Mouse (Mus musculus) lung, postnatal 0 days (tissue): ENCODE data around the gene Stpg3.

Source experiments
- CTCF ChIP-seq: IDR thresholded peaks from 2 replicates; pipeline ENCODE4 v1.5.1; 2016; ENCODE audit warnings: antibody characterized with exemption, mild to moderate bottlenecking
- EP300 ChIP-seq: IDR thresholded peaks from 2 replicates; pipeline ENCODE4 v1.6.1; 2016; ENCODE audit warnings: antibody characterized with exemption, mild to moderate bottlenecking, control low read depth

DNA sequence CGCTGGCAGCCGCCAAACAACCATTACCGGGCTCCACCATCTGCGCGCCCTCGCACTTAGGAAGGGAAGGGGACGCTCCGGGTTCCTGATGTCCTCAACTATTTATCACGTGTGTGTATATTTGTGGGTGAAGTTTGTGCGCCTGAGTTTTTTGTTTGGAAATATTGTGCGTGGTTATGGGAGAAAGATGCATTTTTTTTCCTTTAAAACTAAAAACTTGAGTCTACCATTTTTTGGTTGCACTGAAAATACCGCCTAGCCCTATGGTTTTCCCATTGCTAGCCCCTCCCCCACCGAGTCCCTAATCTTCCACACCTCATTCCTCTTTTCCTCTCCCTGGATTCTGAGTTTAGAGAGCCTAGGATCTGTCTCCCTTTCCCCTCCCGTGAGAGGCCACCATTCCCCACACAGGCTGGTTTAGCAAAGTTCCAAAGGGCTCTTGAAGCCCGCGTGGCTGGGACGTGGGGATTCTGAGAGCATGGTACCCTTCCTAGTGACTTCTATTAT lies 32.5 kb downstream of the Stpg3 start:
- no peak for TF ChIP-seq CTCF
- no peak for TF ChIP-seq EP300
